Mouse (Mus musculus) hindlimb bud, embryonic 11.5 days (tissue): ENCODE measurements around the gene Sbk1.

ENCODE experiments used
- DNase-seq: peaks from one replicate; pipeline ENCODE4 v3.0.0-alpha.2; 2012; ENCODE audit warnings: low read depth, low spot score; ENCODE audit errors: extremely low spot score

The Sbk1 gene

DNA sequence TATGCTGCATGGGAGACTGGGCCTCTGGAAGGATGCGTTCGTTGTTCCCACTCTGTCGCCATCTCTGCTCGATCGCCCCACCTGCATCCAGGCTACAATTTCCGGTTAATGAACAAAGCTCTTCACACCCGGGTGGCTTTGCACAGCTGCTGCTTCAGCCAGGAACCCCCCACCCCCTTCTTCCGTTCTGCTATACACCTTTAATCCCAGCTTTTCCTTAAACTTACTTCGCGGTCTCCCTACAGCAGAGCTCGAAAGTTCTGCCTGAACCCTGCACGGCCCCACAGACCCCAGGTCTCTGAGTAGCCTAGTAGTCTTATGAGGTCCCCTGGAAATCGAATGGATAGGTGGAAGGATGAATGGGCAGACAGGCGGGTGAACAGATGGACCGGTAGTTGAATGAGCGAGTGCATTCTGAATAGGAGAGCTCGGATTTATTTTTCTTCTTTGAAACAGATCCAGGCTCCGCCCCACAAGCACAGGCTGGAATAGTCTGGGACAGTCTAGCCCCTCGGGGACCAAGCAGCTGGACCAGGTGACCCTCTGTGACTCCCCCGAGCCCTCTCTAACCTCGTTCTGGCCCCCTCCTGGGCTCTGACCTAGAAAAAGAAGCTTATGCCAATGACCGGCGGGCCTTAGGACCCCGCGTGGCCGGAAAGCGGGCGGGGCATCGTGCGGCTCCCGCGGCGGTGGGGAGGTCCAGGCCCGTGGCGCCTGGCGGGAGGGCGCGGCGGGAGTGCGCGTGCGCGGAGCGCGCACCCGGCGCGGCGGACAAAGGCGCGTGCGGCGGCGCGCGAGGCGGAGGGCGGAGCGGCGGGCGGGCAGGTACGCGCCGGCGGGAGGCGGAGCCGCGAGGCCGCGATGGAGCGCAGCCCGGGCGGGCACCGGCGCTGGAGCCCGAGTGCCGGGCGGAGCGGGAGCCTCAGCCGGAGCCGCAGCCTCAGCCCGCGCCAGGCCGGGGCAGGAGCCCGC, at the start of gene Sbk1:
Gene Sbk1 (plus strand): TSS at position 908 of the 972 bp plus-strand sequence.
- peak; percentile 49 for DNase-seq

DNA sequence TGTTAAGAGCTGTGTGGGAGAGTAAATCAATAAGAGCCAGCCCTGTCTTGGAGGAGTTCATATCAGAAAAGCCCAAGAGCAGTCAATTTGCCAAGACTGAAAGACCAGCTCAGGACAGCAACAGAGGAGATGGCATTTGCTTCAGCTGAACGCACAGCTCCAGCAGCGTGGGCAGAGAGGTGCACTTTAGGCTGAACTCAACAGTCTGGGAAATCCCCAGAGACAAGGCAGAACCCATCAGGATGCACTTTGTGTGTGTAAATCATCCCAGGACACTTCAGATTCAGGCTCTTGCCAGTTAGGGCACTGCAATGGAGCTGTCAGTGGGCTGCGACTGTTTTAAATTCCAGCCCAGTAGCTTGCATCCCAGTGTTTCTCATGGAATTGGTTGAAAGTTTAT, 49.7 kb upstream of the Sbk1 start:
- DNase-seq = no peak

DNA sequence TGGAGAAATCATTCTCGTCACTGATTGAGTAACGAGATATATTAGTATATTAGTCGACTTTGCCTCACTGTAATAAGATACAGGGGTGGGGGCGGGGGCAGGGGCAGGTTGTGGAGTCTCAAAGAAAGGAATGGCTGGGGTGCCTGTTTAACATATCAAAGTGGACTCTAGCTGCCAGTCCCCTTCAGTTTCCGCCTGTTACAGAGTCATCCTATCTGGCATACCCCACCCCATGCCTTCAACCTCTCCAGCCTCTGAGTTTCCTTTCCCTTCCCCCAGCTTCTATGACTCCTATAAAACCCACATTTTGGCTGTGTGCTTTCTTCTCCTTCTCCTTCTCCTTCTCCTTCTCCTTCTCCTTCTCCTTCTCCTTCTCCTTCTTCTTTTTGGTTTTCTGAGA, 46.3 kb upstream of the Sbk1 start:
- DNase-seq = no peak

DNA sequence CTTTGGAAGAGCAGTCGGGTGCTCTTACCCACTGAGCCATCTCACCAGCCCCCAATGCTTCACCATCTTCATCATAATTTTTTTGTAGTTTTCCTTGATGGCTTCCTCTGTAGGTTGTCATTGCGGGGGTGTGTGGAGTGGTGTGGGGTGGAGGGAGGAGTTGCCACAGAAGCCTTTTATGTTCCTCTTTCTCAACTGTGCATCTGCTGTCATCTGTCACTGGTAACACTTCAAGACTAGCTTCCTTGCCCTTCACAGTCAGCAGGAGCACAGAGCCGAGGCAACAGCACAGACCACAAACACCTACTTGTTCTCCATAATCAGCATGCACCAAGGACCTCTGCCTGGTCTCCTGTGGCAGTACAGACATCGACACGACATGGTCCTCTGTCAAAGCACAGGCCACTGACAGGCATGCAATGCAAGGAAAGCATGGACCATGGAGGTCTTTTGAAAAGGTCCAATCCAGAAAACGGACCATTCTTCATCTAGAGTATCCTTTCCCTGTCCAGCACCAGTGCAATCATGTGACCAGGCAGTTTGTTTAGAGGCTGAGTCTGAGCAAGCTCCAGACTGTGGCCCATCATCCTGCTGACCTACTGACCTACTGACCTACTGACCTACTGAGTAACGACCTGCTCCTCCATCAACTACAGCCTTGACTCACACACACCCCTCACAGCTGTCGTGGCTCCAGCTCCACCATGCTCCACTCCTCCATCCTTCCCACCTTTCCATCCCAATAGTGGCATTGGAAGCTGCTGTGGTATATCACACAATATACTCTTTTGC, 41.9 kb upstream of the Sbk1 start:
- DNase-seq = no peak

DNA sequence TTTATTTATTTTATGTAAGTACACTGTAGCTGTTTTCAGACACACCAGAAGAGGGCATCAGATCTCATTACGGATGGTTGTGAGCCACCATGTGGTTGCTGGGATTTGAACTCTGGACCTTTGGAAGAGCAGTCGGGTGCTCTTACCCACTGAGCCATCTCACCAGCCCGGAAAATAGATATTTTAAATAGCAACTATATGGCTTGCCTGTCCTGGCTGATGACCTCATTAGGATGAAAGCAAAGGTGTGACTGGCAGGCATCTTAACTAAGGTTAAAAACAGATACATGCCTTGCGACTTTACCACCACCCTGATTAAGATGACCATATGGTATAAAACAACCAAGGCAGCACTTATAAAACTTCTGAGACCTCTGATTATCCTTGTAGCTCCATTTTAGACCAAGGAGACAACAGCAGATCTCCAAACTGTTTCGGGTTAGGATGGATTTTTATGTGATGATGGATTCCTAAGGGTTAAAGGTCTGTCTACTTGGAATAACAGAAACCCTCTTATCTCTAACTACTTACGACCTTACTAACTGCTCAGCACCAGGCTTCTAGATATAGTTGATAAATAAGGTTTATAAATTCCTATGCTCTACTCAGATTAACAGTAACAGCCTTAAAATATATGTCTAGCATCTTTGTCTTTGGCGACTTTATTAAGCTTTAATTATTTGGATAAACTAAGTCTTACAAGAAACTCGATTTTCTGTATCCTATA, 39.9 kb upstream of the Sbk1 start:
- DNase-seq = no peak

DNA sequence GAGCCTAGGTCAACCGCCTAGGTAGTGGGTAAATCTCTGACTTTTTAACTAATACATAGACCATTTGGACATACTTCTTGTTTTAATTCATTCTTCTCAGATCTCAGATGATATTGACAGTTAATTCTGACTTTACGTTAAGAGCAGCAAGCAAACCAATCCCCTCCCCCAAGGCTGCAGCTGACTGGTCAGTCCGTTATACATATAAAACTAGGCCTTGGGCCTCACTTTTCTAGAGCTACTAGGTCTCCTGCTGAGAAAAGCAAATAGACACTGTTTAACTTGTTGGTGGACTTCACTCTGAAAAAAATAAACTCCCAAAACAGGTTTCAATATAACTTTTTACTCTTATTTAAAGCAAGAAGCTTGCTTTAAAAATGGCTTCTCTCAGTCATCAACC, 37.8 kb upstream of the Sbk1 start:
- no peak for DNase-seq

DNA sequence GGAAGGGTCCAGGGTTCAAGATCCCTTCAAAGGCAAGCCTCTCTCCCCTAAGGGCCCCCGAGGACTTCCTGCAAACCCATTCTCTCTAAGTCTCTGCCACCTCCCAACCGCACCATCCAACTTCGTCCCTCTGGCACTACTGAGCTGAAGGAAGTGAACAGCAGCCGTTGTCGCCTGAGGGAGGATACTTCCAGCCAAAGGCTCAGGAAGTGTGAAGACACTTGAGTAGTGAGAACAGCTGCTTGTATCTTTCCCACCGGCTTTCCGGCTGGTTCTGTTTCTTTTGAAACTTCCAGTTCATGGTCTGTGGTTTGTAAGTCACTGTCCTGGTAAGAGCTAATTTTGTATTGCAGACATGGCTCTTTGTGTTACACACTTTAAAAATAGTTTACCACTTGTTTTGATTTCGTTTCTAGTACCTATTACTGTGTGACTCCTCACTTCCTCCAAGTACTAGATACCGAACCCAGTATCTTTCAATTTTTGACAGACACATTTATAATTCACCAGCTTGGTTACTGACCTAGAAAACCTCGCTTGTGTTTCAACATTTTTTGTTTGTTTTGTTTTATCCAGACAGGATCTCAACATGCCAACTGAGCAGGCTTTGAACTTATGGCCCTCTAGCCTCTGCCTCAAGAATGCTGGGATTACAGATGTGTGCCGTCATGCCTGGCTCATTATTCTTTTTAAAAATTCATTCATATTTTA, 36.2 kb upstream of the Sbk1 start:
- no peak for DNase-seq

DNA sequence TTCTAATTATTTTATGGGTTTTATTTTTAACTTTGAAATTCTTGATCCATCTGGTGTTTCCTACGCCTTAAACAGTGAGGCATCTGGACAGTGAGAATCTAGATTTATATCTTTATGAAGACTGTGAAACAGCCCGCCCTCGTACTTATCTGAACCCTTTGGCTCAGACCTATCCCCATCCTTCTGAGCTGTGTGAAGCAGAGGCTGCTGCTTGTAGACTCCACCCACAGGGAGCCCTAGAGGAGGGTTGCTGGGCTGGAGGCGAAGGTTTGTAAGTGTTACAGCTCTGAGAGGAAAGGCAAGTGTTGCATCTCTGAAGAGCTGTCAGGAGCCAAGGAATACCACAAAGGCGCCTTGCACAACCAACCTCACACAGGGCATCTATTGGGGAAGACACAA, 35.6 kb upstream of the Sbk1 start:
- DNase-seq = no peak

DNA sequence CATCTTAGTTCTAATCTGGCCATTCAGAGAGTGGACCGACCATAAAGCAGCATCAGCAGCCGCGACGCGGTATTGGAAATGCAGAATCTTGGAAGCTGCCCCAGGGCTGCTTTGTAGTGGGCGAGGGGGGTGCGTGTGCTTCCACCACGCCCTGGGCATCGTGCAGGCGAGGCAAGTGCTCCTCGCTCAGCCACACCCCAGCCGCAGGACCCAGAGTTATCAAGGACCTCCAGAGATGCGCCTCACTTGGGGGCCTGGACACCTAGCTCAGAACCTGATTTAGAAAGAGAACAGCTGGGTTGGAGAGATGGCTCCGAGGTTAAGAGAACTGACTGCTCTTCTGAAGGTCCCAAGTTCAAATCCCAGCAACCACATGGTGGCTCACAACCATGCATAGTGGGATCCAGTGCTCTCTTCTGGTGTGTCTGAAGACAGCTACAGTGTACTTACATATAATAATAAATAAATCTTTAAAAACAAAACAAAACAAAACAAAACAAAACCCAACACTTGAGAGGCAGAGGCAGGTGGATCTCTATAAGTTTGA, 31.5 kb upstream of the Sbk1 start:
- no peak for DNase-seq

DNA sequence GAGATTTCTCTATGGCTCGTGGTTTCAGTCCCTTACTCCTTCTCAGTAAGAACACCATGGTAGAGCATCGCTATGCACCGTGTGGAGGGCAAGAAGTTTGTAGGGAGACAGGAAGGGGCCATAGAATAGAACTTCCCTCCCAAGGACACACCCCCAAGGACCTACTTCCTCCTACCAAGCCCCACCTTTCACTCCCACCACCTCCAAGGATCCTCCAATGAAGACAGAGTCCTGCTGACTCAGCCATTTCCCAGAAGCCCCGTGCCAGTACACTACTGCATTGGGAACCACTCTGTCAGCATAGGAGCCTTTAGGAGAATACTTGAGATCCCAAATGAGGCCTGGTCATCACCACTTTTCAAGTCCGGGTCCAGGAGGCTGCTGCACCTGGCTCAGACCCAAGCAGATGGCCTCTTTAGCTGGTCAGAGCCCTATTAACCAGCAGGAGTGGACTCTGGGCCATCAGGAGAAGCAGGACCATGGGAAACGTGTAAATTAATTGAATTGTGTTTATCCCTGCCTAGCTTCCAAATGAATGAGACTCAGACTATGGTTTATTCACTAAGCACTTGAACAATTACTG, 28.2 kb upstream of the Sbk1 start:
- DNase-seq = no peak

DNA sequence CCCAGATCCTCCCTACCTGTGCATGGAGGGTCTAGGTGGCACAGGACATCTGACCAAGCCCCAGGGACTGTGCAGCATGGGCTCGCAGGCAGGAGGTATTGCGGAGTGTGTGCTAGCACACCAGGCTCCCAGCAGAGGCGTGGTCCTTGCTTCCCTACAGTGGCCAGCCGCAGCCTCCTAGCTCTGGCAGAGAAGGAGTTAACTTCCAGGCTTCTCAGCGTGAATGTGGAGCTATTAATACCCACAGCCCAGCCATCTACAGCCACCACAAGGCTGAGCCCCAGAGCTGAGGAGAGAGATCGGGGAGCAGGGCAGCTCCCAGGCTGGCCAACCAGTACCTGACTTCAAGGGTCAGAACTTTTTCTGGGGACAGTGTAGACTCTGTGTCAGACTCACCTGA, 24.3 kb upstream of the Sbk1 start:
- no peak for DNase-seq

DNA sequence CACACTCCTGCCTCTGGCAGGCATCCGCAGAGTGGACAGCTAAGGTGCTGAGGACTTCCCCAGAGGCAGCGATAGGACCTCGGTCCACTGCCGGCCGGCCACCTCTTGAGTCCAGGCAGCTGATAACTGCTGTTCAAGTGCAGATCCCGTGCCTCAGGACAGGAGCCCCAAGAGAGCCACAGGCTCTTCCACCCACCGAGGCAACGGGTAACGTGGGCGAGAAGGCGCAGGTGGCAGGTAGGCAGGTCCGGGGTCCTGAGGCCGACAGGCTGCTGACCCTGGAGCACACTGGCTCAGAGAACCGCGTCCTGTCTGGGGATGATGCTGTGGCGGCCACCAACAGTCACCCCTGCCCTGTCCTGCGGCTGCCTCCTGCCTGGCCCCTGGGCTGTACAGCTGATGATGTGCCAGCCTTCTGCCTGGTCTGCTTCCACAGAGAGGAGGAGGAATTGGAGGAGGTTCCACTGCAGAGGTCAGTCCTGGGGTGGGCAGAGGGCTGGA, 23.7 kb upstream of the Sbk1 start:
- no peak for DNase-seq

DNA sequence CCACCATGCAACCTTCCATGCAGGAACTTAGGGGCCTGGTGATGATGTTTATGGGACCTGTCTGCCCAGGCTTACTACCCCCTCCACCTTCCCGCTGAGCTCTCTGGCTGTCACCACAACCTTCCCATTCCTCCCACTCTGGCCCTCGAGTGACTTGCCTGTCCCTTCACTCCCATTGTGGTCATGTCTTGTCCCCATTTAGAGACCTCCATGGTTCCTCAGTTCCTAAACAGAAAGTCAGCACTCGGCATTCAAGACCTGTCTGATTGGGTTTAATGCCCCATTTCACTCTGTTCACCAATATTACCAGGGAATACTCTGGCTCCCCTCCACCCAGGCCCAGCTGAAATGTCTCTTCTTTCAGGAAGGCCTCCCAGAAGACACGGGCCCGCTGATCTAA, 23.3 kb upstream of the Sbk1 start:
- no peak for DNase-seq

DNA sequence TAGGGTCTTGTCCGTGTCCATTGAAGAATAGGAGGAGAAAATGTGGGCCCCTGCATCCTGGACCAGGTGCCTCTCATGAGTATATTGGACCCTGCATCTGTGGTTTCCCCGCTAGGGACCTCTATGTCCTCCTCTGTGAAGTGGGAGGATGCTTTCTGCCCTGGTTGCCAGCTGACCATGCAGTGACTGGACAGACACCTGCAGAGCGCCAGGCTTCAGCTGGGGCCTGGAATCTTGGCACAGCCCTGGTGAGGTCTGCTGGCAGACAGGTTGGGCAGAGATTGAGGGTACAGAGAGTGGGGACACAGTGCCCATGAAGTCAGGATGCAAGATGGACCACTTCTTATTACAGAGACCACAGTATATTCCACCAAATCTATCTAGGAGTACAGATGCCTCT, 22.4 kb upstream of the Sbk1 start:
- no peak for DNase-seq

DNA sequence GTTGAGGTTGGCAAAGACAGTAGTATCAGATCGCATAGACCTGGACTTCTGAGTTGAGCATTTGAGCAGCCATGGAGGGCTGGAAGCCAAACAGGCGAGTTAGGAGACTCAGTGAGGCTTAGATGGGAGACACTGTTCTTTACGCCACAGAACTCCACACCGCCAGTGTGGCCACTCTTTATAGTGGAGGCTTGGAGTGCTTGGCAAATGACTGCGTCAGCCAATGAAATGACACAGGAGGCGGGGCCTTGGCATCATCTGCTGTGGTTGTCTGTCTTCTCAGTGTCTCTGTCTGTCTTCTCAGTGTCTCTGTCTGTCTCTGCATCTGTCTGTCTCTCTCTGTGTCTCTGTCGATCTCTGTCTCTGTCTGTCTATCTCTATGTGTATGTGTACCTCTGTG, 21.9 kb upstream of the Sbk1 start:
- DNase-seq = no peak

DNA sequence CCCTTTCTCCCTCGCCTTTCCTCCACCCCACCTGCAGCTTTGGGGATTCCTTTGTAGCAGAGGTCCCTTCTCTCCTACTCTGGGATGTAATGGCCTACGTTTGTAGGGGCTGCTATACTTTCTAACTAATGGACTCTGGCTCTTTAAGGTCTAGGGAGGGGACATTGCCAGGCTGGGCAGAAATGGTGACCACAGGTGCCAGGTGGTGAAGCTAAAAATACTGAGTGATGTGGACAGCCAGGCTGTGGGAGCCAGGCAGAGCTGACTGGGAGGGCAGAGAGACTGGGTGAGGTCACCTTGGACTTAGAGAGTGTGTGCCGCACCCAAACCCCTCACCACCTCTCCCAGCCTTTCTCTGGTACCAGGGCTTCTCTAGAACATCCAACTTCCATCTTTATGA, 20.7 kb upstream of the Sbk1 start:
- DNase-seq = no peak

DNA sequence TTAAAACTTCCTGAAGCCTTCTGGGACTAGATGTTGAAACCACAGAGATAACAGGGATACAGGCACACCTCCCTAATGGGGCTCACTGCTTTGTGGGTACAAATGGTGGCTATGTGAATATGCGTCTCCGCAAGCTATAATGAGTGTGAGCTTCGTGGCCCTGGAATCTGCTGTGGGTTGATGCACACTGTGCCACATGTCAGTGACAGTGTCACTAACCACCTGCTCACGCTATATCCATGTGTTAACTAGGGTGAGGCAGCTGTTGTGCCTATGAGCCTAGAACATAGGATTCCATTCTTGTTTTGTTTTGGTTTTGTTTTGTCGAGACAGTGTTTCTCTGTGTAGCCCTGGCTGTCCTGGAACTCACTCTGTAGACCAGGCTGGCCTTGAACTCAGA, 20.2 kb upstream of the Sbk1 start:
- DNase-seq = no peak

DNA sequence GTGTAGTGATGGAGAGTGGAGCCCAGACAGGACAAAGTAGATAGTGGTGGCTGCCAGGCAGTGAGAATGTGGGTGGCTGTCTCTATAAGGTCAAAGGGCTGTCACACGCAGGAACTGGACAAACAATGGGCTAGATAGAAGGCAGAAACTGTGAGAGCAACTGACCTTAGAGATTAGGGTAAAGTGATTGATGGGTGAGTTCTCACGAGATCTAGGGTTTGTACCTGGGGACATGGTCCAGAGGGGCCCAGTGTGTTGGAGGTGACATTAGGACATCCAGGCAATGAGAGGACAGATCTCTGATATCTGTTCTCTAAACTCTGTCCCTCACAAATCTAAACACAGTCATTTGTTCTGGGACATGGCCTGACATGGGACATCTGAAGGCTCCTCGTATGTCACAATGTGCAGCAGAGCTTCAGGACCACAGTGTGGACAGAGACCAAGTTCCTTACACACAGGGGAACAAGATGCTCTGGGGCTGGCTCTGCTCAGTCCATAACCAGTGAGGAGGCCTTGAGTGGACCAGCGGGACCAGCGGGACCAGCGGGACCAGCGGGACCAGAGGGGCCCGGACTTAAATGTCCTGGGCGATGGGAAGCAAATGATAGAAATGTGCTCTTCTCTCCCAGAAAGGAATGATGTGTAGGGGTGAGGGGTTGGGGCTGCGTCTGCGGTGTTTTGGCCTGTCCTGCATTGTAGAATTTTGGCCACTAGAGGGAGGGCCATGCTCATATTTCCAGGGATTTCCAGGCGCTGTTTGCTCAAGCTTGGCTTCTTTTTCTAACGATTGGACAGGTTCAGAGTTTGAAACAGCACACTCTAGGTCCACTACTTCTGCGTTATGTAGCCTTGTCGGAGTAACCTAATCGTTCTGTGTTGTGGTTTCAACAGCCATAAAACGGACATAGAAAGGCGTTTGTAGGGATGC, 11.9 kb upstream of the Sbk1 start:
- peak; percentile 41 for DNase-seq

DNA sequence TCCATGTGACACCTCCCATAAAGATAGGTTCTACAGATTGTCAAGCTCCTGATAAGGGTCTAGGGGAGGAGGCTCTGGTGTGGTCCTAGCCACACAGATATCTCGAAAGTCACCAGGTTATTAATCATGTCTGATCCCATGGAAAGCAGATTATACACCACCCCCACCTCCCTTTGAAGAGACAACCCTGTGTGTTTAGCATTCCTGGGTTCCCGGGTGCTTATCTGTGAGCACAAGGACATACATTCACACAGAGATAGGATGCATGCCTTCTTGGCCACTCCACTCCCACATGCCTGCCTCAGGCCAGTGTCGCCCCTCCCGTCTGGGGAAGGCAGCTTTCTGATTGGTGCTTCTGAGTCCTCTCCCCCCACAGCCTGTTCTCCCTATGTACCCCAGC, 10.6 kb upstream of the Sbk1 start:
- no peak for DNase-seq
